Mouse (Mus musculus) lung, postnatal 0 days (tissue): Measurements from ENCODE around the gene Rheb.

Experiments used
- CTCF ChIP-seq: IDR thresholded peaks from 2 replicates; pipeline ENCODE4 v1.5.1; 2016; ENCODE audit warnings: antibody characterized with exemption, mild to moderate bottlenecking
- EP300 ChIP-seq: IDR thresholded peaks from 2 replicates; pipeline ENCODE4 v1.6.1; 2016; ENCODE audit warnings: antibody characterized with exemption, mild to moderate bottlenecking, control low read depth

- TF ChIP-seq CTCF (no peak), EP300 (no peak)
Observed at GRCm38 (mm10) chr5:24869796-24870289, 27.4 kb upstream of the Rheb start.
